Mouse (Mus musculus) gastrocnemius, postnatal 4 days (tissue): ENCODE measurements at regions not wholly inside any gene's neighbourhood (a gene's known extent, or its start where the extent isn't known, plus 50 kb on each side); places are given as distances from the start of the nearest gene placed in this dataset.

Source experiments
- DNase-seq, 2 experiments: peaks; one replicate each; pipeline ENCODE4 v3.0.0; 2021 to 2022; ENCODE audit warnings: low spot score in 2 of 2, mixed read lengths in 2 of 2

- no peak for DNase-seq
Measured at GRCm38 (mm10) chr2:128217784-128218467, 92.1 kb downstream of the Bcl2l11 start.

- no peak for DNase-seq
Measured at GRCm38 (mm10) chr2:128218961-128219360, 93.1 kb downstream of the Bcl2l11 start.

DNA sequence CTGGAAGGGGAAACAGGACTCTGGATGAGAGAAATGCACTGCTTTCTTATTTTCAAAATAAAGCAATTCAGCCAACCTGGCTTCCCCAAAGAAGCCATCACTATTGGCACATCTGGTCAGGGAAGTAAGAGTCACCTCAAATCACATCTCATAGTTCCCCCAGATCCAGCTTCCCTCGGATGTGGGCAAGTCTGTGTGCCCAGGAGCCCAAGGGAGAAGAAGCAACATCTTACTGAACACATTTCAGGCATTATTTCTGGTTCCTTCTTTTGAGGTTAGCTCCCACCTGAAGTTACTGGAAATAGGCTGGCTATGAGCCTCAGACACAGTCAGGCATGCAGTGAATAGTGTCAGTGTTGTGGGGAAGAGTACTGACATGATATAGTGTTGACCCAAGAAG is 95.2 kb downstream of the Bcl2l11 start:
- no peak for DNase-seq

DNA sequence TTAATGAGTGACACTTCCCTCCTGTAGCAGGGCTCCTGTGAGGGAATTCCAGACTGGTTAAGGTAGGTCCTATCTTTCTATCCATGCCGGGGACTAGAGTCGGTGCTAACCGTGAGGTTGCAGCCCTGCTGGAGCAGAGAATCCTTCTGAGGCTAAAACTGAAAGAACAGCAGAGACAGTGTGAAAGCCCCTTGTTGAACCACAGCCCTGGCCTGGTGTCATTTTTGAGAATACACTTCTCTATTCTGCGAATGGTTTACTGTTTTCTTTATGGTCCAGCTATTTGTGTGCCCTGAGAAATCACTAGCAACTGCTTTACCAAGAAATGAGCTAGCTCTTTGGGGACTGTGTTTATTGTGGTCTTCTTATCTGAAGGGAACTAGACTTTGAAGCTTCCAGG is 95.8 kb downstream of the Bcl2l11 start:
- no peak for DNase-seq

GRCm38 (mm10) chr2:128226465-128227047 is 100.7 kb downstream of the Bcl2l11 start:
- no peak for DNase-seq

DNA sequence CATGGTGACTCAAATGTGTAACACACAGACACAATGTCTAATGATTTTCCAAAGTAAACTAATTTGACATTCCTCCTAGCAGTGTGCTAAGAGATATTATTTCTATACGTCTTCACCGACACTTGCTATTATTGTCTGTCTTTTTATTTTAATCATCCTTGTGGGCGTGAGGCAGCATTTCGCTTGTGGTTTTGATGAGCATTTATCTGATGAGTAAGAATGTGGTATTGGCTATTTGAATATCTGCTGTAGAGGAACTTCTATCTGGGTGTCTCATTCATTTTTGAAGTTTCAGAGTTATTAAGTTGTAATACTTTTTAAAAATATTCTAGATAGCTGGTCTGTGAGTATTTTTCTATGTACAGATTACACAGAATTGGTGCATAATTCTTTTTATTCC is 103.9 kb downstream of the Bcl2l11 start:
- no peak for DNase-seq

DNA sequence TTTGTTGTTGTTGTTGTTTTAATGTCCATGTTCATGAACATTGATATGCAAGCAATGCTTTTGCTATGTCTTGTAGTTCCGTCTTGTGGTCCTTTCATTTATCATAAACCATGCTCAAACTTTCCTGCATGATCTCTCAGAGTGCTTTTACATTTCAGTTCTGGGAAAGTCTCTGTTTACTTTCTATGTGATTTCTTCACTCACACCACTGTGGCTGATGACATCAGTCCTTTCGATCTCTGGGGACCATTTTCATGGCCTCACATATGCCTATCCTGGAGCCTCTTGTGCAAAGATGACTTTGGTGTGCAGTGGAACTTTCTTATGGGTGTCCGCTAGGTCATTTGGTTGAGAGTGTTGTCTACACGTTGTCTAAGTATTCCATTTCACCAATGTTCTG is 105.1 kb downstream of the Bcl2l11 start:
- DNase-seq, result no peak

DNA sequence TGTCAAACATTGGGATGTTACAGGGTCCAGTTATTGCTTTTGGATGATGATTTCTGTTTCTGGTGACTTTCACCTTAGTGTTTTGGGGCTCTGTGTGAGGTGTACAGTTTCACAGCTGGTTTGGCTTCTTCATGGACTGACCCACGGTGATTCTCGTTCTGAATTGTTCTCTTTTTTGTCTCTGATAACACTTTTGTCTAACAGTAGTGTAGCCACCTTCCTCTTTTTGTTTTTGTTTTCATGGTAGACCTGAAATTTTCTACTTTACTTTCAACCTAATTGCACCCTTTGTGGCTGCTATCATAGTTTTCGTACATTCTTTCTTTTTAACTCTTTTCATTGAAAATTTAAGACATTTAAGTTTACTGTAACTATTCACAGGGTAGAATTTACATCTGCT is 105.5 kb downstream of the Bcl2l11 start:
- no peak for DNase-seq

DNA sequence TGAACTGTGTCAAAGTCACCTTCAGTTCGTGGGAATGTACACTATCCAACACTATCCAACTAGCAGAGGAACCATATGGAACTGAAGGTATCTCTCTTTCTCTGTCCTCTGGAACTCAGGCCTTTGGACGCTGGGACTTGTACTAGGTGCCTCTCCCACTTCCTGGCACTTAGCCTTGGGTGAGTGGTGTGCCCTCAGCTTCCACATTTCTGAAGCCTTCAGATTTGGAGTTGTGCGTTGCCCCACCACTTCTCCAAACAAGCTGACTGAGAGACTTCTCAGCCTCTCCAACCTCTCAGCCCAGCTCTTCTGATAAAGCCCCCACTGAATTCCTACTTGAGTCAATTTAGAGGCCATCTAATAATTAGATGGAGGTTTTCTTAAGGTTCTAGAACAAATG is 106.2 kb downstream of the Bcl2l11 start:
- no peak for DNase-seq

DNA sequence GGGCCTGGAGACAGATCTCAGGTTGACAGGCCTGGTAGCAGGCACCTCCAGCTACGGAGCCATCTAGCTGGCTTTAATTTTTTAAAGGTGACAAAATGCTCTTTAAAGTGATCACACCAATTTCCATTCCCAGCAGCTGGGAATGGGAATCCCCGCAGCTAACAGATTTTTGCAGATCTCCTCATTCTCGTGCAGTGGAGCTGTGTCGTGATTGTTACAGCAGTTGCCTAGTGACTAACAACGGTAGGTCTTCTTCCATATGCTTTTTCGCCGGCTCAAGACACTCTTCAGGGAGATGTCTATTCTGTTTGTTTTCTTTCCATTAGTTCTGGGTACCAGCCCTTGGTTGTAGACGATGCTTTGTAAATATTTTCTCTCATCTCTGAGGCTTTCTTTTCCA is 109.3 kb downstream of the Bcl2l11 start:
- DNase-seq, result no peak

- DNase-seq, result no peak
Measured at GRCm38 (mm10) chr2:128239451-128239850, 113.6 kb downstream of the Bcl2l11 start.

- no peak for DNase-seq
Measured at GRCm38 (mm10) chr2:128240054-128240453, 114.2 kb downstream of the Bcl2l11 start.

GRCm38 (mm10) chr2:128240536-128241279 is 114.9 kb downstream of the Bcl2l11 start:
- DNase-seq, result no peak

GRCm38 (mm10) chr2:128241280-128241665 is 115.4 kb downstream of the Bcl2l11 start:
- DNase-seq, result no peak

GRCm38 (mm10) chr2:128245544-128245943 is 119.7 kb downstream of the Bcl2l11 start:
- peak; percentile 25 to 50 for DNase-seq

DNA sequence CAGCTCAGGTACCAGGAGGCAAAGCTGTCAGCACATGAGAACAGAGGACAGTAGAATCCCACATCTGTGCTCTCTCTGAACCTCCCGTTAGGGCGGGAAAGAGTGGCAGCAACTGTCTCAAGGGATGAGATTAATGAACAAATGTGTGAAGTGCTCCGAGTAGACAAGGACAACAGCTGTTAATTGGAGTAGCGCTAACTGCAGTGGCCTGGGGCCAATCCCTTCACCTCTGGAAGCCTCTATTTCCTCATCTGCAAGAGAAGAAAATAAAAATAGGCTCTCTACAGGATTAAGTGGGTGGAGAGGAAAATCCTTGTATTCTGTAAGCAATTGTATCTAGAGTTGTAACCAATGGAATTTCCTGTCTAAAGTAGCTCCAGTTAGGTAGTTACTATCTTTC is 122.1 kb downstream of the Bcl2l11 start:
- no peak for DNase-seq

DNA sequence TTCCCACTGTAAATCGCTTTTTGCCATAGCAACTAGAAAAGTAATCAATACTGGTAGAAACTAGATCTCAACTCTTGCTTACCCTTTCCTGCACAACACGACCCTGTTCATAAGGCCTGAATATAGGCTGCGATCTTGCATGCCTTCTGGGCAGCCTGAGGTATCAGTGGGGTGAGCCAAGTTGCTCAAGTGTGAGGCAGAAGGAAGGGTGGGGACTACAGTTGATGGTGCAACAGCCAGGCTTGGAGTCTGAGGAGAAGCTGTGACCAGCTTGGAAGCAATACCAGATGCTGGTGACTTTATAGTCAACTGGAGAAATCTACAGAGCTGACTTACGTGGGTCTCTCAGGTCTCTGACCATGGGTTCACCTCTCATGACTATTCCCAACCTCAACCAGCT is 123.3 kb downstream of the Bcl2l11 start:
- DNase-seq, result no peak

DNA sequence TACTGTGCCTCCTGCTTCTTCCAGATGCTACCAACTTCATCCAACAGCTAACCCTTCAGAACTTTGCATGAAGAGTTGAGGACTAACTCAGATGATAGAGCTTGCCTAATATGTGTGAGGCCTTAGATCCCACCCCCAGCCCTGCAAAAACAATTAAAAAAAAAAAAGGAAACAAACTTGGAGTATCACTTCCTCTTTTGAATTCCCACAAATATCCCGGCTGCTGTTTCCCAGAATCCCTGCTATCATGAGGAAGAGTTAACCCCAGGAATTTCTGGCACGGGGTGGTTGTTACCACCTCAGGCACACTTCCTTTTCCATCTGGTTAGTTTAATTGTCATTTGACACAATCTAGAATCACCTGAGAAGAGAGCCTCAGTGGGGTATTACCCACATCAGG is 123.8 kb downstream of the Bcl2l11 start:
- no peak for DNase-seq

DNA sequence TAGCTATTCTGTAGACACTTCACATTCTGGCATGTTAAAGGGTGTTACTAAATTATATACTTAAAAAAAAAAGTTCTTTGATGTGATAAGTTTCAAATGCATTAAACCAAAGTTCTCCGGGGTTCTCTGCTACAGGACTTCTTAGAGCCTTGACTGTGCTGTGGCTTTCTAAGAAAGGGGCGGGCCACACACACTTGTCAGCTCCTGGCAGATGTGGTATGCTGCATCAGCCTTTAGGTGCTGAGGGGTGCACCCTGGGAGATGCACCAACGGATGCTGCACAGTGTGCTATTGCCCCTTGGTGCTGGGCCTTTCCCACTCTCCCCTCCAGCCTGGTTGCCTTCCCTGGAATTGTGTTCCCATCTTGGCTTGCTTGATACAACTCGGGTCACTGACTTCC is 125.0 kb downstream of the Bcl2l11 start:
- DNase-seq, result no peak

- DNase-seq, result no peak
Measured at GRCm38 (mm10) chr2:128256651-128257050, 130.8 kb downstream of the Bcl2l11 start.

DNA sequence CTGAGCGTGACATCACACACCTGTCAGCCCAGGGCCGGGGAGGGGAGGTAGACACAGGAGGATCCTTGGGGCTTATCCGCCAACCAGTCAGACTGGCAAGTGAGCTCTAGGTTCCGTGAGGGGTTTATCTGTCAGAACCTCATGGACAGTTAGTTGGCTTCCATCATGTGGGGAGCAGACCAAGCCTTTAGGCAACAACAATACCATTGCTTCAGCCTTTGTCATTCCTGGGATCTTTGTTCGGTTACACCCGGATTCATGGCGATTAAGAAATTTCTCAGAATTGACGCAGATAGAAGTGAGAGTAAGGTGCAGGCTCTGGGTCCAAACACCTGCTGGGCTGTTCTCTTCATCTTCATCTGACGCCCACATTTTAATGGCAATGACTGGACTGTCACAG is 131.4 kb downstream of the Bcl2l11 start:
- DNase-seq, result no peak

DNA sequence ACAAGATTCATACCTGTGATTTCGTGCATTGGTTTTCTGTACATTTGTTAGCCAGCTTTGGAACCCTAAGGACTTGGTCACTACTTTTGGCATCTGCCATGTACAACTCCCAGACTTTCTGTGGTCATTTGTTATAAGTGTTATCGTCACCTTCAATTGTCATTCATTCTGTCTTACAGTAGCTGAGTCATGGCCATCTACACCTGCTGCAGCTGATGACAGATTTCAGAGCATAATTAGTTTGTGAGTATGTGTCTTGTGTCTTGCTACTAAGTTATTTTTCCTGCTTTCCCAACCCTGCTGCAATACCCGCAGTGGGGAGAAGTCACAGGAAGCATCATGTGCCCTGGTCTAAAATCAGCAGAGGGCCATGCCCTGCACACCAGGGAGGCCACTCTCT is 138.0 kb downstream of the Bcl2l11 start:
- DNase-seq, result no peak
